Mouse (Mus musculus) cerebellum, adult (tissue): ENCODE measurements around the gene Ttc28.

ENCODE experiments used
- ATAC-seq: cut with Nextera tagmentation; 2 replicates; pipeline ENCODE4 v1.9.2; 2017; ENCODE audit warnings: mild to moderate bottlenecking, moderate library complexity, mixed read lengths; ENCODE audit not compliant: insufficient number of reproducible peaks, low FRiP score, low TSS enrichment

The Ttc28 gene

GRCm38 (mm10) chr5:110948476-110949399 lies 69.1 kb downstream of the Ttc28 start:
- no peak for ATAC-seq

GRCm38 (mm10) chr5:110949791-110950190 lies 70.2 kb downstream of the Ttc28 start:
- ATAC-seq = no peak

- ATAC-seq = no peak
These were observed 78.6 kb downstream of the Ttc28 start for GRCm38 (mm10) chr5:110958196-110958595.

GRCm38 (mm10) chr5:110960067-110960466 lies 80.5 kb downstream of the Ttc28 start:
- ATAC-seq = no peak

GRCm38 (mm10) chr5:110960890-110961289 lies 81.3 kb downstream of the Ttc28 start:
- no peak for ATAC-seq

- no peak for ATAC-seq
These were observed 88.0 kb downstream of the Ttc28 start for GRCm38 (mm10) chr5:110967483-110968055.

GRCm38 (mm10) chr5:110968566-110968965 lies 89.0 kb downstream of the Ttc28 start:
- ATAC-seq = no peak

GRCm38 (mm10) chr5:110970162-110970780 lies 90.7 kb downstream of the Ttc28 start:
- ATAC-seq = no peak

- ATAC-seq = no peak
These were observed 97.1 kb downstream of the Ttc28 start for GRCm38 (mm10) chr5:110976721-110977120.

GRCm38 (mm10) chr5:110977796-110978195 lies 98.2 kb downstream of the Ttc28 start:
- no peak for ATAC-seq

- ATAC-seq = peak; percentile 91
These were observed 98.9 kb downstream of the Ttc28 start for GRCm38 (mm10) chr5:110978461-110978860.

GRCm38 (mm10) chr5:110979011-110979860 lies 99.6 kb downstream of the Ttc28 start:
- no peak for ATAC-seq

- no peak for ATAC-seq
These were observed 100.3 kb downstream of the Ttc28 start for GRCm38 (mm10) chr5:110979861-110980346.

GRCm38 (mm10) chr5:110980576-110980975 lies 101.0 kb downstream of the Ttc28 start:
- ATAC-seq = no peak

- ATAC-seq = no peak
These were observed 102.8 kb downstream of the Ttc28 start for GRCm38 (mm10) chr5:110982436-110982835.

- no peak for ATAC-seq
These were observed 104.6 kb downstream of the Ttc28 start for GRCm38 (mm10) chr5:110984136-110984681.

- no peak; the same call in 1 of the 2 replicates for ATAC-seq
These were observed 117.4 kb downstream of the Ttc28 start for GRCm38 (mm10) chr5:110996835-110997539.

GRCm38 (mm10) chr5:110997692-110998091 lies 118.1 kb downstream of the Ttc28 start:
- no peak for ATAC-seq

GRCm38 (mm10) chr5:110998298-110998697 lies 118.7 kb downstream of the Ttc28 start:
- ATAC-seq = no peak
